Mouse (Mus musculus) lung, embryonic 14.5 days (tissue): ENCODE measurements at regions not wholly inside any gene's neighbourhood (a gene's known extent, or its start where the extent isn't known, plus 50 kb on each side); places are given as distances from the start of the nearest gene placed in this dataset.

Experiments used
- ATAC-seq: fragments of 200-750 bp; cut with Nextera tagmentation; 2 replicates; pipeline ENCODE4 v1.8.0; 2017; ENCODE audit warnings: mild to moderate bottlenecking, moderate TSS enrichment, moderate library complexity; ENCODE audit not compliant: insufficient read depth
- DNase-seq: peaks from one replicate; pipeline ENCODE4 v3.0.0-alpha.2; 2015
- H3K27ac ChIP-seq: fragments of 300-500 bp; sonication (generic); 2 replicates; pipeline ENCODE4 v1.5.1; 2014; ENCODE audit warnings: low read depth, mild to moderate bottlenecking, moderate library complexity
- H3K27me3 ChIP-seq: fragments of 300-500 bp; sonication (generic); 2 replicates; pipeline ENCODE4 v1.6.1; 2014; ENCODE audit warnings: low read length, control low read depth; ENCODE audit not compliant: insufficient read depth
- H3K36me3 ChIP-seq: fragments of 300-500 bp; sonication (generic); 2 replicates; pipeline ENCODE4 v1.6.1; 2014; ENCODE audit warnings: control low read depth; ENCODE audit not compliant: insufficient read depth
- H3K4me1 ChIP-seq: fragments of 300-500 bp; sonication (generic); 2 replicates; pipeline ENCODE4 v1.6.1; 2014; ENCODE audit warnings: antibody characterized with exemption, control low read depth; ENCODE audit not compliant: insufficient read depth
- H3K4me2 ChIP-seq: fragments of 300-500 bp; sonication (generic); 2 replicates; pipeline ENCODE4 v1.6.1; 2014; ENCODE audit warnings: mild to moderate bottlenecking
- H3K4me3 ChIP-seq: fragments of 300-500 bp; sonication (generic); 2 replicates; pipeline ENCODE4 v1.5.1; 2014; ENCODE audit warnings: low read depth, low read length
- H3K9ac ChIP-seq: fragments of 300-500 bp; sonication (generic); 2 replicates; pipeline ENCODE4 v1.6.1; 2014
- H3K9me3 ChIP-seq: fragments of 300-500 bp; sonication (generic); 2 replicates; pipeline ENCODE4 v1.6.1; 2016; ENCODE audit warnings: low read depth, low read length, control low read depth
- CTCF ChIP-seq: IDR thresholded peaks from 2 replicates; pipeline ENCODE4 v1.5.1; 2016; ENCODE audit warnings: antibody characterized with exemption, low read depth
- WGBS: fragments of 180-500 bp; shearing (Covaris S2); extraction: QIAGEN DNeasy Blood & Tissue Kit; methylation state at CpG from one replicate; pipeline ENCODE4 v1.1.7; 2014; 5-methylcytosine and 5-hydroxymethylcytosine counted together

DNA sequence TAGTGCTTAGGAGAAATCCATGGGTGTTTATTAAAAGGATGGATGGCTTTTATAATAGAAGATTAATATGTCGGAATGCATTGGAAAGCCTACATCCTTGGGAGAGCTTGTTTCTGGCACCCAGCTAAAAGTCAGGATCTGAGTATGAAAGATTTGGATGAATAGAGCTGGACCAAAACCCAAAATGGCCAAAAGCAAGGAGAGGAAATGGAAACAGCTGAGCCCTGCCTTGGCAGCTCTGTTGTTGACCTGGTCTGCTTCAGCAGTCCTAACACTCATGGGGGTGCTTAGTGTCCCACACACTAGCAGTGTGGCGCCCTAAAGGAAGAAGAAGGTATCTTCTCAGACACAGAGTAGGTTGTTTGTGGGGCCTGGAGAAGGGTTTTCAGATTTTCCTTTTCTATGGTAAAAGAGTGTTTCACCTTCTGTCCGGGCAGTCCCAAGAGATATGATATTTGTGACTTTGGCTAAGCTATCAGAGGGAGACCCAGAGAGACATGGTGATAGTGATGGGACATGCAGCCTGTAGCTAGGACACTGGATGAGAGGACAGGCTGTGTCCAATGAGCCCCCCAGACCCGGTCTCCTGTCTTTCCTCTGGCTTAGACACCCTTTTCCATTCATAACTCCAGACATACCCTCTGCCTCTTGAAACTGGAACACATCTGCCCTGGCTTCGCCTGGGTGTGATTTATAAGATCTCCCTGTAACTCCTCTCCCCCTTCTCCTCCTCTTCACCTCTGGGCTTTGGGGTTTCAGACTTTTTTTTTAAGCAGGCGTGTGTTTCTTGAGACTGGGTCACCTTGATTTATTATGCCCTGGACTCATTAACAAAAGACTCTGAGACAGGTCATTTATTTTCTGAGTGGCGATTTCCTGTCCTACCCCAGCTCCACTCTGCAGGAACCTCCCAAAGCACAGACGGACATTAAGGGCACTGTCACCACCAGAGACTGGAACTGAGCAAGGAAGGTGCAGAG is 70.9 kb upstream of the Boc start:
- no peak overlapping the region for H3K9ac ChIP-seq
- peak overlapping the region; percentile 97 for H3K27ac ChIP-seq
- no peaks in the 10 kb centered on the region for H3K9me3 ChIP-seq
- peak overlapping the region; percentile 20; the same call in 1 of the 2 replicates for H3K4me2 ChIP-seq
- no peak for ATAC-seq
- H3K36me3 ChIP-seq = no peaks in the 10 kb centered on the region
- peaks cover 49% of the 10 kb centered on the region for H3K4me1 ChIP-seq
- peak; percentile 68 for DNase-seq
- no peak for TF ChIP-seq CTCF
- no peaks in the 10 kb centered on the region for H3K27me3 ChIP-seq
- H3K4me3 ChIP-seq = no peak overlapping the region
- WGBS = 38% methylated on average over 8 of the region's 8 CpGs

GRCm38 (mm10) chr16:44625871-44626293 is 67.2 kb upstream of the Boc start:
- DNase-seq (peak; percentile 55), ATAC-seq (no peak)
- Histone ChIP-seq H3K4me3 (no peak overlapping the region), H3K27me3 (no peaks in the 10 kb centered on the region), H3K9me3 (no peaks in the 10 kb centered on the region), H3K4me2 (no peak overlapping the region), H3K9ac (no peak overlapping the region), H3K27ac (peak overlapping the region; percentile 42; the same call in 1 of the 2 replicates), H3K36me3 (no peaks in the 10 kb centered on the region), H3K4me1 (peaks cover 33% of the 10 kb centered on the region)
- no peak for TF ChIP-seq CTCF
- WGBS = 36% methylated on average over 3 of the region's 3 CpGs

DNA sequence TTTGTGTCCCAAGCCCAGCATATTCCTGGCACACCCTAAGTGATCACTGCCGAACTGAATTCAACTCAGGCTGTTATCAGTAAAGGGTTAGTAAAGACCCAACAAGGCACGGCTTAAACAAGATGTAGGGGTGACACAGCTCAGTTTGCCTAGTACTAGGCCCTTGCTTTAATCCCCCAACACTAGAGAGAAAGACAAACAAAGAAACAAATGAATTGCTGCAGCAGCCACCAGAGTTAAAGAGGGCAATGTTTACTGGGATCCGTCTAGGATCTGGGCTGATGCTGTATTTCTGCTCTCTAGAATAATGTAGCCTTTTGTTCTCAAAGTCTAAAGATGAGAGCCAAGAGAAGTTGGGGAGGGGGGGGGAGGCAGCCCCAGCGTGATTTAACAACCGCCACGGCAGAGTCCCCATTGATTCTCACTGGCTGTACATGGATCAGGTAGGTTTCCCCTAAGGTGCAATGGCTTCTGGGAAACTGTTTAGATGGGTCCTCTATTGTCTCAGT is 66.5 kb upstream of the Boc start:
- no peak for ATAC-seq
- Histone ChIP-seq H3K27me3 (no peaks in the 10 kb centered on the region), H3K9ac (no peak overlapping the region), H3K9me3 (no peaks in the 10 kb centered on the region), H3K4me1 (peaks cover 32% of the 10 kb centered on the region), H3K36me3 (no peaks in the 10 kb centered on the region), H3K4me3 (no peak overlapping the region), H3K4me2 (no peak overlapping the region), H3K27ac (peak overlapping the region; percentile 42; the same call in 1 of the 2 replicates)
- TF ChIP-seq CTCF = no peak
- DNase-seq = no peak
- WGBS = 41% methylated on average over 6 of the region's 6 CpGs

- Histone ChIP-seq H3K4me1 (peaks cover 22% of the 10 kb centered on the region), H3K9ac (no peak overlapping the region), H3K4me3 (no peak overlapping the region), H3K9me3 (no peaks in the 10 kb centered on the region), H3K36me3 (no peaks in the 10 kb centered on the region), H3K4me2 (no peak overlapping the region), H3K27ac (no peak overlapping the region), H3K27me3 (no peaks in the 10 kb centered on the region)
- no peak for TF ChIP-seq CTCF
- DNase-seq = peak; percentile 71
- 72% methylated on average over 5 of the region's 5 CpGs for WGBS
- ATAC-seq = no peak
These were observed 62.9 kb upstream of the Boc start for GRCm38 (mm10) chr16:44621573-44621972.

GRCm38 (mm10) chr16:44620536-44620935 is 61.8 kb upstream of the Boc start:
- ATAC-seq (no peak), DNase-seq (no peak)
- H3K27me3 ChIP-seq = no peaks in the 10 kb centered on the region
- H3K4me1 ChIP-seq = peaks cover 19% of the 10 kb centered on the region
- 67% methylated on average over 2 of the region's 2 CpGs for WGBS
- H3K9ac ChIP-seq = no peak overlapping the region
- no peak overlapping the region for H3K4me2 ChIP-seq
- no peaks in the 10 kb centered on the region for H3K36me3 ChIP-seq
- no peak for TF ChIP-seq CTCF
- no peak overlapping the region for H3K4me3 ChIP-seq
- H3K27ac ChIP-seq = no peak overlapping the region
- H3K9me3 ChIP-seq = no peaks in the 10 kb centered on the region

DNA sequence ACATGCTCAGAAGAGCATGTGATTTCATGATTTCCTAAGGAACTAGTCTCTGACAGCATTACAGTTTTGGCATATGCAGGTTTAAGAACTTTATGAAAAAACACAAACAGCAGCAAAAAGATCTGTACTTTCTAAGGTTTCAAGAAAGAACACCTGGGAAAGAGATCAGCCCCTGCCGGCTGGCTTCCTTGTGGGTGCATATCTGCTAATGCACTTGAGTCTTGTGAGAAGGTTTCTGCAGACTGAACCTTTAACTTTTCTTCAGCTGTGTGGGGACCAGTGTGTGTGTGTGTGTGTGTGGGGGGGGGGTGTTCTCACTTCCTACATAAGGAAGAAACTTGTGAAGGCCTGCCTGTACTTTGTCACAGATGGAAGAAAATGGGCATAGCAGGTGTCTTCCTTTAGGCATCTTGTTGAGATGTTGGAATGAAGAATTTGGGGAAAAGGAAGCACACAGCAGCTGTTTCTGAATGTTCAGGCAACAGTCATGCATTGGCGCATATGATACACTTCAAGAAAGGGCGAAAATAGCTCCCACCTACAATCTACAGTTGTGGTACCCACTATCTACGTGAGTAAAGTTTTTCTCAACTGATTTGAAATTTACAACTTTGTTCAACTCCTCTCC is 60.9 kb upstream of the Boc start:
- Histone ChIP-seq H3K36me3 (no peaks in the 10 kb centered on the region), H3K9ac (no peak overlapping the region), H3K4me3 (no peak overlapping the region), H3K27me3 (no peaks in the 10 kb centered on the region), H3K9me3 (no peaks in the 10 kb centered on the region), H3K4me2 (no peak overlapping the region), H3K4me1 (0 out of 2 replicates have a peak, but pooled peaks cover 12% of the 10 kb centered on the region), H3K27ac (no peak overlapping the region)
- WGBS = 84% methylated on average over 4 of the region's 4 CpGs
- ATAC-seq (no peak), DNase-seq (no peak)
- TF ChIP-seq CTCF = no peak

GRCm38 (mm10) chr16:44617041-44617440 is 58.3 kb upstream of the Boc start:
- ATAC-seq = peak; percentile 22; the same call in 1 of the 2 replicates
- Histone ChIP-seq H3K4me3 (no peak overlapping the region), H3K27ac (peak overlapping the region; percentile 93), H3K36me3 (no peaks in the 10 kb centered on the region), H3K4me1 (0 out of 2 replicates have a peak, but pooled peaks cover 16% of the 10 kb centered on the region), H3K4me2 (peak overlapping the region; percentile 45; the same call in 1 of the 2 replicates), H3K9me3 (no peaks in the 10 kb centered on the region), H3K27me3 (no peaks in the 10 kb centered on the region), H3K9ac (no peak overlapping the region)
- no peak for TF ChIP-seq CTCF
- WGBS = 43% methylated on average over 6 of the region's 6 CpGs
- peak; percentile 70 for DNase-seq
